Mouse (Mus musculus): ENCODE data around the gene Dennd2c. TPM values are rescaled to one million over a fixed set of nuclear protein-coding genes. Genes with fewer than 3 reads are reported as not detected.
"Not testable (repeated sequence)": the region's sequence is repeated elsewhere in the genome, so short reads cannot be mapped to it uniquely, and the experiment has no call there.

The Dennd2c gene
- polyA plus RNA-seq, 1 experiment = not detected

DNA sequence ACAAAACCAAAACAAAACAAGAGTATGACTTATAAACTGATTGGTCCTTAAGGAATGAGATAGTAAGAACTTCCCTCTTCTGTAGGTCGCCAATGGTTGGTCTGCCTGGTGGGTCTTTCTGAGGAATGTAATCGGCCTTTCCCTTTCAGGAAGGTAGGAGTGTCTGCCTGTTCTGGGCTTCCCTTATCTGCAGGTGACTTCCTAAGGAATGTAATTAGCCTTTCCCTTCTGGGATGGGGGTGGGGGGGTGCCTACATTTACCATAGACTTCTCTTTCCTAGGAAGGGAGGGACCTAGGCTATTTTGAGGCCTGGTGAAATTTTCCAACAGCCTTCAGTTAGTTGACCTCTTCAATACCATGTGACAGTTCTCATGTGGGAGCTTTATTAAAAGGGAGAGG lies 108.7 kb downstream of the Dennd2c start:
- H3K4me1 ChIP-seq (ENCODE audit: control insufficient read depth, insufficient read depth, low read length) = no peaks in the 10 kb centered on the region
- no peak overlapping the region for H3K27ac ChIP-seq (ENCODE audit: insufficient read depth, low read depth, low read length)
- TF ChIP-seq POLR2A (IDR thresholded peaks at IDR 0.05; ENCODE audit: insufficient read depth, low read depth, low read length) = no peak
- WGBS = 95% methylated on average over 2 of the region's 2 CpGs
- no peak overlapping the region for H3K4me3 ChIP-seq (ENCODE audit: insufficient read depth, low read depth, low read length)

DNA sequence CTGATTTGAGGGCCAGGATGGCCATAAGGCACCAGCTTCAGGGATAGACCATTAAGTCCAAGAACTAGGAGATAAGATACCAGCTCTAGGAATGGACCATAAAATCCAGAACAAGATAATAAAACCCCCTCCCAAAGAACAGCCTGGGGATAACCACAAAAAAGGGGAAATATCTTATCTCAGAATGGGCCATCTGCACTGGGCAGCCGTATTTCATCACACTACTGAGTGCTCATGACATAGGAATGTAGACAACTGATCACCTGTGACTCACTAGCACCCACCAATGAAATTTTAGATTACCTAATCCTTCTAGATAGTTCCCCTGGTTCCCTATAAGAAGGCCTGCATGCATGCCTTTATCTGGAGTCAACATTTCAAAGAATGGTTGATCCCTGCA lies 109.7 kb downstream of the Dennd2c start:
- H3K4me3 ChIP-seq (ENCODE audit: insufficient read depth, low read depth, low read length) = no peak overlapping the region
- TF ChIP-seq POLR2A (IDR thresholded peaks at IDR 0.05; ENCODE audit: insufficient read depth, low read depth, low read length) = no peak
- no peak for TF ChIP-seq CTCF (IDR thresholded peaks at IDR 0.05; ENCODE audit: insufficient read depth, low read depth, low read length)
- 98% methylated on average over 1 of the region's 1 CpGs for WGBS
- H3K4me1 ChIP-seq (ENCODE audit: control insufficient read depth, insufficient read depth, low read length) = no peaks in the 10 kb centered on the region
- H3K27ac ChIP-seq (ENCODE audit: insufficient read depth, low read depth, low read length) = no peak overlapping the region

DNA sequence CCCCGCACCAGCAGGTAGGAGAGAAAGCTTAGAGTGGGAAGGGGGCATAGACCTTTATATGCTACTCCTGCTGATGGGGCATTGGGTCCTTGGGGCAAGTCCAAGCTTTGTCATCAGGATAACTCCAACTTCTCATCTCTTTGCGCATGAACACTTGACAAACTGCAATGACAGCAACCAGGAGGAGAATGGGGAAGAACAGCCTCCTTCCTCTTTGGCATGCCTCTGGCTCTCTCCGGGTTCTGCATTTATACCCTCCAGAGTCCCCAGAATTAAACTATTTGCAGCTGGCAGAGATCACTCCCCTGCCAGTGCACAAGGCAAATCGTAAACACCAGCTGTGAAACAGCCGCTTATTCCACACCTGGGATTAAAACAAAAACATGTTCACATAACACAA lies 111.1 kb downstream of the Dennd2c start:
- 58% methylated on average over 5 of the region's 5 CpGs for WGBS
- H3K4me1 ChIP-seq (ENCODE audit: control insufficient read depth, insufficient read depth, low read length) = no peaks in the 10 kb centered on the region
- no peak overlapping the region for H3K4me3 ChIP-seq (ENCODE audit: insufficient read depth, low read depth, low read length)
- TF ChIP-seq POLR2A (IDR thresholded peaks at IDR 0.05; ENCODE audit: insufficient read depth, low read depth, low read length) = no peak
- TF ChIP-seq CTCF (IDR thresholded peaks at IDR 0.05; ENCODE audit: insufficient read depth, low read depth, low read length) = no peak
- no peak overlapping the region for H3K27ac ChIP-seq (ENCODE audit: insufficient read depth, low read depth, low read length)

DNA sequence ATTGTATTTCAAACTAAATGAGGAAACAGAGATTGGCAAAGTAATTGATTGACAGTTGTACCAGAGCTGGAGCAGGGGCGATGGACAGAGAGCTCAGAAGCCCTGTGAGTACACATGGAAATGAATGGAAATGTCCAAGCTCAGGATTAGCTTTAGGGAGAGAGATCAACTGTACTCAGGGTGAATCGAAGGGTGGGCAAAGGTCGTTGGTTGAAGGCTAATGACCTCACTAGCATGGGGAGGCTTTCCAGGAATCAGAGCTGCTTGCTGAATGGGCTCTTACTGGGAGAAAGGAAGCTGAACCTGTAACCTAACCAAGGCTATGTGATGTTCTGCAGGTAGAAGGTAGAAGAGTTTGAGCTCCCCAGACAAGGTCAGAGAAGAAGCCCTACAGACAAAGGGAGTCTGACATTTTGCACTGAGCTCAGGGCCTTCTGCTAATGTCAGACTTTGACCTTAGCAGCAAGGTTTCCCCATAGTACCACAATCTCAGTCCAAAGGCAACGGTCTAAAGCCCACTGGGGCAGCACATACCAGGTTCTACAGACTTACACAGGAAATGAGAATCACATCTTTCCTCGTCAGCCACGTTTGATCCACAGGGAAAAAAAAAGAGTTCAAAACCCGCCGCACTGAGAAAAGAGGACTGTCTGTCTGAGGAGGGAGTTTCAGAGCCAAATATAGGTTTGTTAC lies 112.3 kb downstream of the Dennd2c start:
- TF ChIP-seq POLR2A (IDR thresholded peaks at IDR 0.05; ENCODE audit: insufficient read depth, low read depth, low read length) = no peak
- TF ChIP-seq CTCF (IDR thresholded peaks at IDR 0.05; ENCODE audit: insufficient read depth, low read depth, low read length) = no peak
- H3K27ac ChIP-seq (ENCODE audit: insufficient read depth, low read depth, low read length) = no peak overlapping the region
- no peaks in the 10 kb centered on the region for H3K4me1 ChIP-seq (ENCODE audit: control insufficient read depth, insufficient read depth, low read length)
- WGBS = 84% methylated on average over 8 of the region's 8 CpGs
- no peak overlapping the region for H3K4me3 ChIP-seq (ENCODE audit: insufficient read depth, low read depth, low read length)

DNA sequence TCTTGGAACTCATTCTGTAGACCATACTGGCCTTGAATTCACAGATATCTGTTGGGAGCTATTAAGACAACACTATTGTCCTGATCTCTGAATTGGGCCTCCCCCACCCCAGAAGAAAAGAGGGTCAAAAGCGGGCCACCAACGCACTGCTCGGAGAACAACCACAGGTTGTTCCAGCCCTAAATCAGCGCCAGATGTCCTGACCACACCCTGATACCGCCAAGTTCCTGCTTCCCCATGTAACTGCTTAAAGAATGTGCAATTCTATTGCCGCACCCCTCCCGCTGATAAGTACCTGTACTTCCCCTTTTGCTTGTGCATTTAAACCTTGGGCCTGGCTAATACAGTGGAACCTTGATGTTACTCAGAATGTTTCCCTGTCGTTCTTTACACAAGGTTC lies 113.0 kb downstream of the Dennd2c start:
- H3K4me3 ChIP-seq (ENCODE audit: insufficient read depth, low read depth, low read length); H3K27ac ChIP-seq (ENCODE audit: insufficient read depth, low read depth, low read length); H3K4me1 ChIP-seq (ENCODE audit: control insufficient read depth, insufficient read depth, low read length): not testable (repeated sequence)
- 94% methylated on average over 8 of the region's 8 CpGs for WGBS

Other genes with a start within 250 kb of the Dennd2c start
- gene Sycp1, start 166.5 kb upstream of the Dennd2c start, polyA plus RNA-seq (2012; ENCODE audit: insufficient read depth, insufficient read length, low replicate concordance, missing spikeins) = not detected in 2 replicates
- not detected in 2 replicates for gene Nr1h5, start 138.5 kb upstream of the Dennd2c start, polyA plus RNA-seq (2012; ENCODE audit: insufficient read depth, insufficient read length, low replicate concordance, missing spikeins)
- not detected in 2 replicates for gene Sike1, start 106.9 kb upstream of the Dennd2c start, polyA plus RNA-seq (2012; ENCODE audit: insufficient read depth, insufficient read length, low replicate concordance, missing spikeins)
- gene Csde1, start 82.2 kb upstream of the Dennd2c start, polyA plus RNA-seq (2012; ENCODE audit: insufficient read depth, insufficient read length, low replicate concordance, missing spikeins) = 177 and 363 TPM in 2 replicates
- not detected in 2 replicates for gene Nras, start 44.3 kb upstream of the Dennd2c start, polyA plus RNA-seq (2012; ENCODE audit: insufficient read depth, insufficient read length, low replicate concordance, missing spikeins)
- gene Ampd1, start 28.6 kb upstream of the Dennd2c start, polyA plus RNA-seq (2012; ENCODE audit: insufficient read depth, insufficient read length, low replicate concordance, missing spikeins) = not detected in 2 replicates
- not detected in 2 replicates for gene Bcas2, start 69.1 kb downstream of the Dennd2c start, polyA plus RNA-seq (2012; ENCODE audit: insufficient read depth, insufficient read length, low replicate concordance, missing spikeins)
- 252 TPM in 1 of 2 replicates, not detected in the other for gene Trim33, start 176.7 kb downstream of the Dennd2c start, polyA plus RNA-seq (2012; ENCODE audit: insufficient read depth, insufficient read length, low replicate concordance, missing spikeins)